22 mouse cellular contexts compared by ENCODE assay signal in the genomic region with DNA sequence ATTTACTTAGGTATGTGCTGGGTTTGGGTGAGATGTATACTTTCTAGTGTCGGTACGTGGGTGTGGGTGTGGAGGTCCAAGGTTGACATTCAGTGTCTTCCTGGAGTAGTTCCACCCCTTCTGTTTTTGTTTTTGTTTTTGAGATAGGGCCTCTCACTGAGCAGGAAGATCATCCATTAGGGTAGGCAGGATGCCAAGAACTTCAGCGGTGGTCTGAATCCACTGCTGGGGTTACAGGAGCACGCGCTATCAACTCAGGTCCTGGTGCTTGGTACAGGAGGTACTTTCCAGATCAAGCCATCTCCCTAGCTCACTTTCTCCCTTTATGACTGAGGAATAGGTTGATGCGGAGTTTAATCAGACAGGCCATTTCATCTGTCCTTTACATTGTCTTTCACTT.
DNase-seq lines count a peak whose midpoint lies in the region; ATAC-seq lines count a peak whose summit lies in the region.
"Had no signal": no experiment of that assay in that cellular context is flagged by ENCODE, and none has a peak within 500 bp of the region (broad histone marks: within the 10 kb centered on the region; RNA-seq: fewer than 3 reads in every experiment).

No protein-coding gene starts in this region.

- H3K9me3 ChIP-seq in kidney, embryonic 16.5 days (ENCODE audit: low read length): no peaks in the 10 kb centered on the region
- H3K9me3 ChIP-seq in midbrain, embryonic 10.5 days (replicated peaks): no peaks in the 10 kb centered on the region
- H3K9me3 ChIP-seq: forebrain, embryonic 13.5 days; heart, embryonic 12.5 days; midbrain, embryonic 12.5 days; neural tube, embryonic 15.5 days had no signal

- peaks cover 22% of the 10 kb centered on the region; the same call in 1 of the 2 replicates for H3K4me1 ChIP-seq in kidney, embryonic 16.5 days (ENCODE audit: insufficient read depth, low read length)
- H3K4me1 ChIP-seq in midbrain, embryonic 10.5 days: peaks cover 22% of the 10 kb centered on the region
- H3K4me1 ChIP-seq: neural tube, embryonic 15.5 days had no signal

- H3K9ac ChIP-seq in kidney, embryonic 16.5 days (replicated peaks; ENCODE audit: low read length): no peak overlapping the region
- H3K9ac ChIP-seq: forebrain, embryonic 13.5 days; heart, embryonic 12.5 days; liver, postnatal 0 days; midbrain, embryonic 12.5 days; neural tube, embryonic 15.5 days had no signal

- H3K36me3 ChIP-seq in kidney, embryonic 16.5 days (ENCODE audit: insufficient read depth, low read length): 0 out of 2 replicates have a peak, but pooled peaks cover 2% of the 10 kb centered on the region
- no peaks in the 10 kb centered on the region for H3K36me3 ChIP-seq in midbrain, embryonic 10.5 days
- H3K36me3 ChIP-seq: midbrain, embryonic 12.5 days; neural tube, embryonic 15.5 days had no signal

- no peak overlapping the region for H3K4me2 ChIP-seq in kidney, embryonic 16.5 days (replicated peaks; ENCODE audit: low read depth, low read length)
- H3K4me2 ChIP-seq: forebrain, embryonic 13.5 days; heart, embryonic 12.5 days; midbrain, embryonic 12.5 days; neural tube, embryonic 15.5 days had no signal

- WGBS in kidney, embryonic 16.5 days: 76% methylated on average over 6 of the region's 6 CpGs
- WGBS in midbrain, embryonic 10.5 days: 90% methylated on average over 6 of the region's 6 CpGs

- H3K27me3 ChIP-seq in kidney, embryonic 16.5 days (ENCODE audit: insufficient read depth, low read length): no peaks in the 10 kb centered on the region
- no peaks in the 10 kb centered on the region for H3K27me3 ChIP-seq in midbrain, embryonic 10.5 days (ENCODE audit: low read depth, poor library complexity, severe bottlenecking)
- H3K27me3 ChIP-seq: forebrain, embryonic 13.5 days; heart, embryonic 12.5 days; midbrain, embryonic 12.5 days; neural tube, embryonic 15.5 days had no signal

- DNase-seq in heart, adult 11 months: peak; percentile 83
- no peak for DNase-seq in heart, adult 9 months (ENCODE audit: low spot score in 2 of 2)
- DNase-seq in kidney, postnatal 25 days: peak; percentile 48 to 49
- peak; percentile 42 for DNase-seq in induced T-regulatory cell, adult 2 months (ENCODE audit: low read depth)
- no peak for DNase-seq in right cerebral cortex, adult 2 months (ENCODE audit: low spot score in 2 of 2)
- no peak for DNase-seq in midbrain, embryonic 10.5 days (ENCODE audit: low spot score)
- DNase-seq: cerebellum, adult 11-12 months; embryo, embryonic 11 days; gastrocnemius, postnatal 36 days; layer of hippocampus, postnatal 36 days; liver, postnatal 0 days; right cerebral cortex, adult 18-20 months; thymus, adult 2 months; thymus, postnatal 4 days had no signal

- ATAC-seq in kidney, embryonic 16.5 days (ENCODE audit: low FRiP score, low TSS enrichment): no peak
- peak; percentile 67 for ATAC-seq in CD4-positive, CD25-positive, alpha-beta regulatory T cell, adult 4 months
- ATAC-seq: forebrain, embryonic 13.5 days; liver, postnatal 0 days had no signal

- no peak overlapping the region for H3K4me3 ChIP-seq in kidney, embryonic 16.5 days (ENCODE audit: low read length)
- no peak overlapping the region for H3K4me3 ChIP-seq in midbrain, embryonic 10.5 days
- H3K4me3 ChIP-seq: forebrain, embryonic 13.5 days; heart, embryonic 12.5 days; midbrain, embryonic 12.5 days; neural tube, embryonic 15.5 days had no signal

- no peak overlapping the region for H3K27ac ChIP-seq in kidney, embryonic 16.5 days (ENCODE audit: low read length)
- H3K27ac ChIP-seq in midbrain, embryonic 10.5 days (replicated peaks): no peak overlapping the region
- H3K27ac ChIP-seq: forebrain, embryonic 13.5 days; kidney, postnatal 0 days; macrophage; midbrain, embryonic 12.5 days; neural tube, embryonic 15.5 days had no signal

Comparison
In these comparisons a context has a peak if more than half of its experiments do, and no peak if none do; other contexts are left out.
1. DNase-seq: peak in heart, adult 11 months (single experiment), kidney, postnatal 25 days (2 of 2) and induced T-regulatory cell, adult 2 months (single experiment); none in heart, adult 9 months (0 of 2), right cerebral cortex, adult 2 months (0 of 2) and midbrain, embryonic 10.5 days (single experiment).